Mouse (Mus musculus) limb, embryonic 14.5 days (tissue): Measurements from ENCODE around the gene Mgat4c. TPM values are rescaled to one million over a fixed set of nuclear protein-coding genes. Genes with fewer than 3 reads are reported as not detected.

Experiments
- ATAC-seq: fragments of 200-750 bp; cut with Nextera tagmentation; 2 replicates; pipeline ENCODE4 v1.8.0; 2017; ENCODE audit warnings: low read depth, moderate number of reproducible peaks, moderate TSS enrichment; ENCODE audit not compliant: low FRiP score
- DNase-seq: peaks from one replicate; pipeline ENCODE4 v3.0.0-alpha.2; 2015; ENCODE audit warnings: low spot score
- H3K27ac ChIP-seq: fragments of 300-500 bp; sonication (generic); replicated peaks from 2 replicates; pipeline ENCODE4 v1.5.1; 2014; ENCODE audit warnings: low read depth, mild to moderate bottlenecking, low read length, moderate library complexity, mixed read lengths
- H3K27me3 ChIP-seq: fragments of 300-500 bp; sonication (generic); 2 replicates; pipeline ENCODE4 v1.6.1; 2014; ENCODE audit warnings: low read length, mixed read lengths; ENCODE audit not compliant: control insufficient read depth, insufficient read depth
- H3K36me3 ChIP-seq: fragments of 300-500 bp; sonication (generic); 2 replicates; pipeline ENCODE4 v1.6.1; 2014; ENCODE audit warnings: mild to moderate bottlenecking, low read length, moderate library complexity, mixed read lengths; ENCODE audit not compliant: control insufficient read depth, insufficient read depth
- H3K4me1 ChIP-seq: fragments of 300-500 bp; sonication (generic); 2 replicates; pipeline ENCODE4 v1.6.1; 2014; ENCODE audit warnings: antibody characterized with exemption, low read length, mixed read lengths; ENCODE audit not compliant: control insufficient read depth, insufficient read depth
- H3K4me2 ChIP-seq: fragments of 300-500 bp; sonication (generic); replicated peaks from 2 replicates; pipeline ENCODE4 v1.6.1; 2014; ENCODE audit warnings: low read depth, mild to moderate bottlenecking, low read length, moderate library complexity; ENCODE audit not compliant: severe bottlenecking
- H3K4me3 ChIP-seq: fragments of 300-500 bp; sonication (generic); replicated peaks from 2 replicates; pipeline ENCODE4 v1.5.1; 2014; ENCODE audit warnings: low read length
- H3K9ac ChIP-seq: fragments of 300-500 bp; sonication (generic); 2 replicates; pipeline ENCODE4 v1.6.1; 2014; ENCODE audit warnings: mild to moderate bottlenecking, low read depth, low read length, moderate library complexity; ENCODE audit not compliant: severe bottlenecking
- H3K9me3 ChIP-seq: fragments of 300-500 bp; sonication (generic); 2 replicates; pipeline ENCODE4 v1.6.1; 2016; ENCODE audit warnings: low read length; ENCODE audit not compliant: control insufficient read depth
- POLR2A ChIP-seq: fragments of 200-500 bp; IDR thresholded peaks from 2 replicates; pipeline ENCODE4 v1.8.0; 2012; ENCODE audit warnings: inconsistent platforms, mild to moderate bottlenecking, moderate library complexity, borderline replicate concordance; ENCODE audit not compliant: insufficient read depth, insufficient read length; ENCODE audit errors: extremely low read depth
- WGBS: fragments of 180-500 bp; shearing (Covaris S2); extraction: QIAGEN DNeasy Blood & Tissue Kit; methylation state at CpG from one replicate; pipeline ENCODE4 v1.1.7; 2014; 5-methylcytosine and 5-hydroxymethylcytosine counted together
- polyA plus RNA-seq, 2 experiments: library from polyadenylated mRNA; depleted of rRNA in 1 of 2; stranded (reverse) in 1 of 2; unstranded in 1 of 2; fragments of >200 nt; fragmentation: Nextera tagmentation in 1 of 2; extraction: Ambion mirVana in 1 of 2; gene quantifications; 2 replicates each; pipeline versions ENCODE4 v1.2.1 to v1.2.3; 2012 to 2014

The Mgat4c gene
- polyA plus RNA-seq, 2 experiments = 0.64 to 2.2 TPM

DNA sequence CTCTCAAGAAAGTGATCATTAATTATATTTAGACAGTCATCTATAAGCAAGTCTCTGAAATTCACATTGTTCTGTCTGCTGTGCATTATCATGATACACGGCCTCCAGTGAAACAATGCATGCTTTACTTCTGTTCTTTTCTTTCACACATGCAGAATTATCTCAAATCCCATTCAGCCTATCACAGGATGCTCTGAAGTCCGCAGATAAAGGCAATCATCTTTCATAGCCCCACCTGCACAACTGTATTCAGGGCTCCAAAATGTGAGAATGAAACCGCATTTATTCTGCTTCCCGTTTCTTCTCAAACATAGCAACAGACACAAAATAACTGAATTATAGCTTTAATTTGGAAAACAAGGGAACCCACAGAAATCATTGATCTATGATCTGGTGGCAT lies 446.1 kb downstream of the Mgat4c start:
- H3K9ac ChIP-seq = no peak overlapping the region
- H3K4me2 ChIP-seq = no peak overlapping the region
- no peak for ATAC-seq
- no peaks in the 10 kb centered on the region for H3K36me3 ChIP-seq
- no peak overlapping the region for H3K27ac ChIP-seq
- 83% methylated on average over 4 of the region's 4 CpGs for WGBS
- H3K9me3 ChIP-seq = no peaks in the 10 kb centered on the region
- H3K4me1 ChIP-seq = no peaks in the 10 kb centered on the region
- no peaks in the 10 kb centered on the region for H3K27me3 ChIP-seq
- TF ChIP-seq POLR2A = no peak
- no peak overlapping the region for H3K4me3 ChIP-seq
- no peak for DNase-seq

DNA sequence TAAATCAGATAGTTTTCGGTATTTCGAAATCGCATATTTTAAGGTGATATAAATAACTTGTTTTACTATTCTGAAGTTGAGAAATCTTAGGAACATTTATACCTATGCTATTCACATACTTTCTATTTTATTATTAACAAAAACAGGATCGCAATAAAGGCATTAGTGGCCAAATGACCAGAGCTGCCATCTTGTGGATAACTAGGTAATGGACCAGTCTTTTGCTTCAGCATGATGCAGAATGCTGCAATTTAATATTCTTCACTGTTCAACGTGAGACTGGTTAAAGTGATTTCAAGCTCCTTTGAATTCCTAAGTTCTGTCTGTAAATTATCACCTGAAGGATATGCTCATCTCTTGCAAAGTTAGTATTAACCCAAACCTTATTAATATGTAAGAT lies 473.6 kb downstream of the Mgat4c start:
- no peaks in the 10 kb centered on the region for H3K27me3 ChIP-seq
- no peaks in the 10 kb centered on the region for H3K4me1 ChIP-seq
- no peak overlapping the region for H3K9ac ChIP-seq
- H3K4me3 ChIP-seq = no peak overlapping the region
- no peak for ATAC-seq
- 72% methylated on average over 5 of the region's 5 CpGs for WGBS
- no peak overlapping the region for H3K4me2 ChIP-seq
- DNase-seq = peak; percentile 12
- TF ChIP-seq POLR2A = no peak
- no peaks in the 10 kb centered on the region for H3K9me3 ChIP-seq
- no peaks in the 10 kb centered on the region for H3K36me3 ChIP-seq
- H3K27ac ChIP-seq = no peak overlapping the region

DNA sequence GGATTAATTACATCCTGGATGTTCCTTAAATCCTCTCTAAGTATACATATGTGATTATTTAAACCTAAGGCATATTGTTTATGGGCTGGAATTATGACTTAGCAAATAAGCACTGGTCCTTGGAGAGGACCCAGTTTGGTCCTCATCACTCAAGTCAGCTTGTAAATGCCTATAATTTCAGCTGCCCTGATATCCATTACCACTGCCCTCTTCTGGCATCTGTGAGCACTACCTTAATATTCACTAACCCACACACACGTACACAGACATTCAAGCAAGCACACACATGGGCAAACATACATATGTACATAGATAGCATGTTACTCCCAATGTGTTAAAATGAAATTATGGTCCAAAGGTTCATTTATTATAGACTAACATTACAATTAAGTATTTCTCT lies 474.6 kb downstream of the Mgat4c start:
- 37% methylated on average over 1 of the region's 1 CpGs for WGBS
- Histone ChIP-seq H3K36me3 (no peaks in the 10 kb centered on the region), H3K9ac (no peak overlapping the region), H3K27me3 (no peaks in the 10 kb centered on the region), H3K4me3 (no peak overlapping the region), H3K4me2 (no peak overlapping the region), H3K9me3 (no peaks in the 10 kb centered on the region), H3K4me1 (no peaks in the 10 kb centered on the region), H3K27ac (no peak overlapping the region)
- DNase-seq (no peak), ATAC-seq (no peak)
- no peak for TF ChIP-seq POLR2A

- Histone ChIP-seq H3K4me3 (peak overlapping the region; percentile 25), H3K4me1 (no peaks in the 10 kb centered on the region), H3K9ac (peak overlapping the region; percentile 36; the same call in 1 of the 2 replicates), H3K27ac (no peak overlapping the region), H3K36me3 (no peaks in the 10 kb centered on the region), H3K4me2 (peak overlapping the region; percentile 39), H3K27me3 (no peaks in the 10 kb centered on the region), H3K9me3 (no peaks in the 10 kb centered on the region)
- ATAC-seq (no peak), DNase-seq (no peak)
- 21% methylated on average over 12 of the region's 12 CpGs for WGBS
- no peak for TF ChIP-seq POLR2A
These were observed 477.5 kb downstream of the Mgat4c start for GRCm38 (mm10) chr10:102158809-102159208.

- ATAC-seq = no peak
These were observed 503.4 kb downstream of the Mgat4c start for GRCm38 (mm10) chr10:102184726-102185125.

GRCm38 (mm10) chr10:102191646-102192045 lies 510.4 kb downstream of the Mgat4c start:
- DNase-seq (no peak), ATAC-seq (no peak)
- WGBS = 89% methylated on average over 1 of the region's 1 CpGs
- H3K4me3 ChIP-seq = no peak overlapping the region
- H3K4me2 ChIP-seq = no peak overlapping the region
- no peak overlapping the region for H3K27ac ChIP-seq
- no peak for TF ChIP-seq POLR2A
- H3K36me3 ChIP-seq = no peaks in the 10 kb centered on the region
- H3K9ac ChIP-seq = no peak overlapping the region
- no peaks in the 10 kb centered on the region for H3K27me3 ChIP-seq
- H3K9me3 ChIP-seq = no peaks in the 10 kb centered on the region
- H3K4me1 ChIP-seq = no peaks in the 10 kb centered on the region

More at GRCm38 (mm10) chr10:102184726-102185125, 503.4 kb downstream of the Mgat4c start:
- Histone ChIP-seq H3K27ac (no peak overlapping the region), H3K9ac (no peak overlapping the region), H3K4me1 (no peaks in the 10 kb centered on the region), H3K4me3 (no peak overlapping the region), H3K4me2 (no peak overlapping the region), H3K9me3 (no peaks in the 10 kb centered on the region), H3K36me3 (no peaks in the 10 kb centered on the region), H3K27me3 (no peaks in the 10 kb centered on the region)
- no peak for DNase-seq
- TF ChIP-seq POLR2A = no peak
- 74% methylated on average over 3 of the region's 3 CpGs for WGBS
